Mouse (Mus musculus): ENCODE measurements around the gene Ndufv1. TPM values are rescaled to one million over a fixed set of nuclear protein-coding genes. Genes with fewer than 3 reads are reported as not detected.

The Ndufv1 gene
- polyA plus RNA-seq, 1 experiment from 2014 or later: 196 TPM

Other genes with a start within 250 kb of the Ndufv1 start
- 30.6 and 37.1 TPM in 2 replicates for gene Kmt5b, start 245.4 kb downstream of the Ndufv1 start, polyA plus RNA-seq (2016; fragmentation: Nextera tagmentation; extraction: Ambion mirVana)
- 57.5 and 59.9 TPM in 2 replicates for gene Chka, start 161.0 kb downstream of the Ndufv1 start, polyA plus RNA-seq (2016; fragmentation: Nextera tagmentation; extraction: Ambion mirVana)
- gene Tcirg1, start 105.7 kb downstream of the Ndufv1 start, polyA plus RNA-seq (2016; fragmentation: Nextera tagmentation; extraction: Ambion mirVana): 21.6 and 21.9 TPM in 2 replicates
- gene Ndufs8, start 100.0 kb downstream of the Ndufv1 start, polyA plus RNA-seq (2016; fragmentation: Nextera tagmentation; extraction: Ambion mirVana): 241 and 279 TPM in 2 replicates
- 0.71 and 0.81 TPM in 2 replicates for gene Aldh3b1, start 83.0 kb downstream of the Ndufv1 start, polyA plus RNA-seq (2016; fragmentation: Nextera tagmentation; extraction: Ambion mirVana)
- 6.3 and 8.8 TPM in 2 replicates for gene Unc93b1, start 77.6 kb downstream of the Ndufv1 start, polyA plus RNA-seq (2016; fragmentation: Nextera tagmentation; extraction: Ambion mirVana)
- gene Aldh3b3, start 54.2 kb downstream of the Ndufv1 start, polyA plus RNA-seq (2016; fragmentation: Nextera tagmentation; extraction: Ambion mirVana): not detected in 2 replicates
- gene Aldh3b2, start 40.5 kb downstream of the Ndufv1 start, polyA plus RNA-seq (2016; fragmentation: Nextera tagmentation; extraction: Ambion mirVana): 0.91 and 2.0 TPM in 2 replicates
- gene Acy3, start 26.2 kb downstream of the Ndufv1 start, polyA plus RNA-seq (2016; fragmentation: Nextera tagmentation; extraction: Ambion mirVana): 2.6 and 2.9 TPM in 2 replicates
- gene Tbx10, start 20.1 kb downstream of the Ndufv1 start, polyA plus RNA-seq (2016; fragmentation: Nextera tagmentation; extraction: Ambion mirVana): 0.88 and 2.6 TPM in 2 replicates
- gene Nudt8, start 12.2 kb downstream of the Ndufv1 start, polyA plus RNA-seq (2016; fragmentation: Nextera tagmentation; extraction: Ambion mirVana): 20.1 and 22.6 TPM in 2 replicates
- 3.0 and 3.1 TPM in 2 replicates for gene Gm49405, start 12.2 kb downstream of the Ndufv1 start, polyA plus RNA-seq (2016; fragmentation: Nextera tagmentation; extraction: Ambion mirVana)
- 3.0 and 3.8 TPM in 2 replicates for gene Doc2g, start 9.5 kb downstream of the Ndufv1 start, polyA plus RNA-seq (2016; fragmentation: Nextera tagmentation; extraction: Ambion mirVana)
- gene Gstp1, start 25.2 kb upstream of the Ndufv1 start, polyA plus RNA-seq (2016; fragmentation: Nextera tagmentation; extraction: Ambion mirVana): 442 and 460 TPM in 2 replicates
- 1.3 and 2.1 TPM in 2 replicates for gene Gstp2, start 33.2 kb upstream of the Ndufv1 start, polyA plus RNA-seq (2016; fragmentation: Nextera tagmentation; extraction: Ambion mirVana)
- not detected in 2 replicates for gene Gstp3, start 46.8 kb upstream of the Ndufv1 start, polyA plus RNA-seq (2016; fragmentation: Nextera tagmentation; extraction: Ambion mirVana)
- gene Cabp2, start 68.8 kb upstream of the Ndufv1 start, polyA plus RNA-seq (2016; fragmentation: Nextera tagmentation; extraction: Ambion mirVana): not detected in 2 replicates
- 90.5 and 93.3 TPM in 2 replicates for gene Cdk2ap2, start 84.4 kb upstream of the Ndufv1 start, polyA plus RNA-seq (2016; fragmentation: Nextera tagmentation; extraction: Ambion mirVana)
- gene Pitpnm1, start 87.2 kb upstream of the Ndufv1 start, polyA plus RNA-seq (2016; fragmentation: Nextera tagmentation; extraction: Ambion mirVana): 8.5 and 19.9 TPM in 2 replicates
- gene Aip, start 113.1 kb upstream of the Ndufv1 start, polyA plus RNA-seq (2016; fragmentation: Nextera tagmentation; extraction: Ambion mirVana): 65.8 and 73.9 TPM in 2 replicates
- not detected in 2 replicates for gene Gpr152, start 127.0 kb upstream of the Ndufv1 start, polyA plus RNA-seq (2016; fragmentation: Nextera tagmentation; extraction: Ambion mirVana)
- gene Cabp4, start 131.2 kb upstream of the Ndufv1 start, polyA plus RNA-seq (2016; fragmentation: Nextera tagmentation; extraction: Ambion mirVana): 0.12 TPM in 1 of 2 replicates, not detected in the other
- 138 and 156 TPM in 2 replicates for gene Coro1b, start 135.8 kb upstream of the Ndufv1 start, polyA plus RNA-seq (2016; fragmentation: Nextera tagmentation; extraction: Ambion mirVana)
- gene Ptprcap, start 140.8 kb upstream of the Ndufv1 start, polyA plus RNA-seq (2016; fragmentation: Nextera tagmentation; extraction: Ambion mirVana): 0.51 and 0.76 TPM in 2 replicates
- 65.4 and 77.0 TPM in 2 replicates for gene Rps6kb2, start 150.5 kb upstream of the Ndufv1 start, polyA plus RNA-seq (2016; fragmentation: Nextera tagmentation; extraction: Ambion mirVana)
- gene Carns1, start 162.7 kb upstream of the Ndufv1 start, polyA plus RNA-seq (2016; fragmentation: Nextera tagmentation; extraction: Ambion mirVana): 3.5 and 3.9 TPM in 2 replicates
- gene Tbc1d10c, start 178.5 kb upstream of the Ndufv1 start, polyA plus RNA-seq (2016; fragmentation: Nextera tagmentation; extraction: Ambion mirVana): 0.85 and 1.2 TPM in 2 replicates
- 1,005 and 1,038 TPM in 2 replicates for gene Ppp1ca, start 179.3 kb upstream of the Ndufv1 start, polyA plus RNA-seq (2016; fragmentation: Nextera tagmentation; extraction: Ambion mirVana)
- gene Rad9a, start 188.9 kb upstream of the Ndufv1 start, polyA plus RNA-seq (2016; fragmentation: Nextera tagmentation; extraction: Ambion mirVana): 53.0 and 53.9 TPM in 2 replicates
- 0.87 and 1.2 TPM in 2 replicates for gene Clcf1, start 201.4 kb upstream of the Ndufv1 start, polyA plus RNA-seq (2016; fragmentation: Nextera tagmentation; extraction: Ambion mirVana)
- gene AC109138.7, start 201.6 kb upstream of the Ndufv1 start, polyA plus RNA-seq (2016; fragmentation: Nextera tagmentation; extraction: Ambion mirVana): not detected in 2 replicates
- gene Pold4, start 219.1 kb upstream of the Ndufv1 start, polyA plus RNA-seq (2016; fragmentation: Nextera tagmentation; extraction: Ambion mirVana): 17.5 and 19.7 TPM in 2 replicates

All from hindbrain, embryonic 10.5 days (tissue).